Mouse (Mus musculus) cerebellum, adult 2 months (tissue): ENCODE results near the gene Ilkap. TPM values are rescaled to one million over a fixed set of nuclear protein-coding genes. Genes with fewer than 3 reads are reported as not detected.

Source experiments
- DNase-seq, 2 experiments: peaks; one replicate each; pipeline ENCODE4 v3.0.0; 2021
- H3K27ac ChIP-seq: fragments of 200-500 bp; 2 replicates; pipeline ENCODE4 v1.5.1; 2012; ENCODE audit warnings: low read length, control low read depth, inconsistent platforms; ENCODE audit not compliant: insufficient read depth
- H3K27me3 ChIP-seq: fragments of 200-500 bp; 2 replicates; pipeline ENCODE4 v1.6.1; 2012; ENCODE audit warnings: inconsistent platforms, mild to moderate bottlenecking, low read length, moderate library complexity; ENCODE audit not compliant: control insufficient read depth, insufficient read depth
- H3K4me1 ChIP-seq: fragments of 200-500 bp; 2 replicates; pipeline ENCODE4 v1.6.1; 2011; ENCODE audit warnings: low read length; ENCODE audit not compliant: control insufficient read depth, insufficient read depth
- H3K4me3 ChIP-seq: fragments of 200-500 bp; replicated peaks from 2 replicates; pipeline ENCODE3; 2011; ENCODE audit warnings: mild to moderate bottlenecking, low read depth, low read length, control low read depth; ENCODE audit not compliant: insufficient read depth
- CTCF ChIP-seq: fragments of 200-500 bp; IDR thresholded peaks from 2 replicates; pipeline ENCODE4 v1.5.1; 2011; ENCODE audit warnings: low read depth, mild to moderate bottlenecking, control low read depth, low read length, moderate library complexity, borderline replicate concordance; ENCODE audit not compliant: insufficient read depth
- POLR2A ChIP-seq: fragments of 200-500 bp; IDR thresholded peaks from 2 replicates; pipeline ENCODE4 v1.6.1; 2011; ENCODE audit warnings: low read length, control low read depth, borderline replicate concordance; ENCODE audit not compliant: insufficient read depth
- WGBS: fragments of 180-500 bp; shearing (Covaris S2); methylation state at CpG from one replicate; pipeline ENCODE4 v1.1.7; 2018; 5-methylcytosine and 5-hydroxymethylcytosine counted together
- polyA plus RNA-seq: library from polyadenylated mRNA; depleted of rRNA; stranded (reverse); fragments of >200 nt; gene quantifications from 2 replicates; pipeline ENCODE4 v1.2.3, GENCODE M21; 2012

The Ilkap gene
- polyA plus RNA-seq, 1 experiment: 103 TPM

DNA sequence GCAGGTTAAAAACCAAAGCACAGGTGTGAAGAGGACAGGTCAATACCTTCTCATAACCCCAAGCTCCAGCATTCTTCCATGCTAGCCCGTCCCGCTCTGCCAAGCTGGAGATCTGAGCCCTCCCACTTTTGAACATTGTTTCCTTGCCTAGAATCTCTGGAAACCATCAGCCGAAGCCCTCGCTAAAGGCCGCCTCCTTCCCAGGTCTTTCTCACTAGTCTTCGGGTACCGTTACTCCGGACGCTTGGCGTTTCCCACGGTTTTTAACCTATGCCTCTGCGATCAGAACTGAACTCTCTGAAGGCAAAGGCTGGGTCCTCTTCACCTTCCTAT, 722 bp downstream of the Ilkap start:
- peak overlapping the region; percentile 61 for H3K4me3 ChIP-seq
- DNase-seq: no peak
- H3K27ac ChIP-seq: peak overlapping the region; percentile 60; the same call in 1 of the 2 replicates
- peaks cover 7% of the 10 kb centered on the region; the same call in 1 of the 2 replicates for H3K4me1 ChIP-seq
- WGBS: under 1% methylated on average over 12 of the region's 12 CpGs
- no peak for TF ChIP-seq CTCF
- no peak for TF ChIP-seq POLR2A
- H3K27me3 ChIP-seq: no peaks in the 10 kb centered on the region

- WGBS: 96% methylated on average over 5 of the region's 5 CpGs
Measured at GRCm38 (mm10) chr1:91390369-91390768, 8.2 kb downstream of the Ilkap start.

GRCm38 (mm10) chr1:91381091-91381471, 17.5 kb downstream of the Ilkap start:
- no peak overlapping the region for H3K4me3 ChIP-seq
- no peak for TF ChIP-seq POLR2A
- no peak for TF ChIP-seq CTCF
- H3K4me1 ChIP-seq: no peaks in the 10 kb centered on the region
- 92% methylated on average over 4 of the region's 4 CpGs for WGBS
- DNase-seq: no peak
- H3K27me3 ChIP-seq: no peaks in the 10 kb centered on the region
- no peak overlapping the region for H3K27ac ChIP-seq

More at GRCm38 (mm10) chr1:91390369-91390768, 8.2 kb downstream of the Ilkap start:
- H3K27ac ChIP-seq: no peak overlapping the region
- no peaks in the 10 kb centered on the region for H3K27me3 ChIP-seq
- no peak for TF ChIP-seq POLR2A
- no peak for TF ChIP-seq CTCF
- DNase-seq: no peak
- no peaks in the 10 kb centered on the region; the same call in 1 of the 2 replicates for H3K4me1 ChIP-seq
- H3K4me3 ChIP-seq: no peak overlapping the region

GRCm38 (mm10) chr1:91380453-91381090, 18.0 kb downstream of the Ilkap start:
- no peak overlapping the region for H3K27ac ChIP-seq
- peak; percentile 55 to 67 for DNase-seq
- TF ChIP-seq POLR2A: no peak
- peak; percentile 78 for TF ChIP-seq CTCF
- H3K4me3 ChIP-seq: no peak overlapping the region
- no peaks in the 10 kb centered on the region for H3K27me3 ChIP-seq
- WGBS: 58% methylated on average over 7 of the region's 7 CpGs
- no peaks in the 10 kb centered on the region for H3K4me1 ChIP-seq

- Histone ChIP-seq H3K27ac (no peak overlapping the region), H3K27me3 (no peaks in the 10 kb centered on the region), H3K4me1 (no peaks in the 10 kb centered on the region), H3K4me3 (no peak overlapping the region)
- TF ChIP-seq CTCF (no peak), POLR2A (no peak)
- no peak for DNase-seq
- WGBS: 69% methylated on average over 6 of the region's 6 CpGs
Measured at GRCm38 (mm10) chr1:91373414-91373835, 25.2 kb downstream of the Ilkap start.

DNA sequence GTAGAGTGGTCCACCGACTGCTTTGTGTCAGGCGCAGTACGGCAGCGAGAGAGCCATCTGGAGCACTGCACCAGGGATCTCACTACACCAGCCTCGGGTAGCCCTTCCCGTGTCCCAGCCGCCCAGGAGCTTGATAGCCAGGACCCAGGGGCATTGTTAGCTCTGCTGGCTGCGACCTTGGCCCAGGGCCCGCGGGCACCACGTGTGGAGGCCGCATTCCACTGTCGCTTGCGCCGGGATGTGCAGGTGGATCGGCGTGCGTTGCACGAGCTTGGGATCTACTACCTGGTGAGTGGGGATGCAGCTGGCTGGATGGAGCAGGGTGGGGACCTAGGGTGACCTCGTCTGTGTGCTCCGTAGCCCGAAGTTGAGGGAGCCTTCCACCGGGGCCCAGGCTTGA, 28.6 kb downstream of the Ilkap start:
- Histone ChIP-seq H3K4me3 (no peak overlapping the region), H3K27me3 (no peaks in the 10 kb centered on the region; the same call in 1 of the 2 replicates), H3K27ac (no peak overlapping the region), H3K4me1 (no peaks in the 10 kb centered on the region)
- 72% methylated on average over 23 of the region's 23 CpGs for WGBS
- TF ChIP-seq POLR2A (no peak), CTCF (no peak)
- no peak for DNase-seq

DNA sequence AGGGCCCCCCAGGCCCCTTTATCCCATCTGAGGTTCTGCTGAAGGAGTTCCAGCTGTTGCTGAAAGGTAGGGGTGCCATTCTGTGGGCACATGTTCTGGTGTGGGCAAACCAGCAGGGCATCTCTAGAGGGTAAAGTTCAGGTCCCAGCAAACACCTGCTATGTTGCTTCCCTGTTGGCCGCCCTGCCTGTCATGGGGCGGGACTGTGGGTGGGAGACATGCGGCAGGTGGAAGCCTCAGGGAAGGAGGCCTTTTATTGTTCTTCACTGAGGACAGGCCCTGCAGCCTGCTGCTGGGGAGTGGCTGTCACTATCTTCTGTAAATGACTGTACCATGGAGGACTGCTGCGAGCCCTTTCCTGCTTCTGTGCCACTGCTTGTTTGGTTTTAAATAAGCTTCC, 29.2 kb downstream of the Ilkap start:
- TF ChIP-seq CTCF (no peak), POLR2A (no peak)
- H3K4me3 ChIP-seq: no peak overlapping the region
- no peak overlapping the region for H3K27ac ChIP-seq
- H3K4me1 ChIP-seq: no peaks in the 10 kb centered on the region
- 70% methylated on average over 4 of the region's 4 CpGs for WGBS
- no peaks in the 10 kb centered on the region; the same call in 1 of the 2 replicates for H3K27me3 ChIP-seq
- no peak for DNase-seq

- Histone ChIP-seq H3K4me3 (no peak overlapping the region), H3K4me1 (no peaks in the 10 kb centered on the region), H3K27ac (no peak overlapping the region), H3K27me3 (no peaks in the 10 kb centered on the region; the same call in 1 of the 2 replicates)
- TF ChIP-seq CTCF (no peak), POLR2A (no peak)
- whole genome bisulfite sequencing: 100% methylated on average over 3 of the region's 3 CpGs
- DNase-seq: no peak
Measured at GRCm38 (mm10) chr1:91367295-91367694, 31.3 kb downstream of the Ilkap start.
